Comparison of ENCODE assay signal across 9 mouse cellular contexts in the genomic region with DNA sequence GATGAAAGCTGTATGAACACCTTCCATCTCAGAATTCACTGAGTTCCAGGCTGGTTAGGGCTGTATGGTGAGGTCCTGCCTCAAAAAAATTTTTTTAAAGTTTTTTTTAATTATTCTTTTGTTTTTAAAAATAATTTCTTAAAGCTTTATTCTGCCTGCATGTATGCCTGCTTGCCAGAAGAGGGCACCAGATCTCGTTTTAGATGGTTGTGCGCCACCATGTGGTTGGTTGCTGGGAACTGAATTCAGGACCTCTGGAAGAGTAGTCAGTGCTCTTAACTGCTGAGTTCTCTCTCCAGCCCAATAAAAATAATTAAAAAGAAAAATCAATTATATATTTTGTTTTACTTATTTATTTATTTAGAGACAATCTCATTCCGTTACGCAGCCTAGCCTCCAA. TPM values are rescaled to one million over a fixed set of nuclear protein-coding genes. Genes with fewer than 3 reads are reported as not detected.
DNase-seq lines count a peak whose midpoint lies in the region; ATAC-seq lines count a peak whose summit lies in the region.
"Had no signal": no experiment of that assay in that cellular context is flagged by ENCODE, and none has a peak within 500 bp of the region (broad histone marks: within the 10 kb centered on the region; RNA-seq: fewer than 3 reads in every experiment).

No protein-coding gene starts in this region.

- 11% methylated on average over 4 of the region's 4 CpGs for WGBS in forebrain, embryonic 14.5 days
- 10% methylated on average over 4 of the region's 4 CpGs for WGBS in forebrain, embryonic 15.5 days

- H3K4me2 ChIP-seq in forebrain, embryonic 14.5 days (ENCODE audit: low read length) = no peak overlapping the region
- no peak overlapping the region for H3K4me2 ChIP-seq in forebrain, embryonic 15.5 days (replicated peaks)

- H3K27ac ChIP-seq in forebrain, embryonic 14.5 days (ENCODE audit: low read depth, low read length) = no peak overlapping the region
- H3K27ac ChIP-seq in forebrain, embryonic 15.5 days (replicated peaks) = no peak overlapping the region

- H3K4me3 ChIP-seq in forebrain, embryonic 14.5 days (ENCODE audit: low read depth, low read length) = no peak overlapping the region
- H3K4me3 ChIP-seq in forebrain, embryonic 15.5 days = no peak overlapping the region

- H3K36me3 ChIP-seq in forebrain, embryonic 14.5 days (ENCODE audit: control insufficient read depth, insufficient read depth, low read length) = no peaks in the 10 kb centered on the region
- H3K36me3 ChIP-seq in forebrain, embryonic 15.5 days = no peaks in the 10 kb centered on the region

- no peak overlapping the region for H3K9ac ChIP-seq in forebrain, embryonic 14.5 days (ENCODE audit: low read length)
- H3K9ac ChIP-seq in forebrain, embryonic 15.5 days (replicated peaks) = no peak overlapping the region

- H3K4me1 ChIP-seq in forebrain, embryonic 14.5 days (ENCODE audit: control insufficient read depth, insufficient read depth, low read length) = no peaks in the 10 kb centered on the region
- no peaks in the 10 kb centered on the region for H3K4me1 ChIP-seq in forebrain, embryonic 15.5 days

- no peak for ATAC-seq in forebrain, embryonic 14.5 days
- no peak for ATAC-seq in forebrain, embryonic 15.5 days (replicated peaks)

- H3K27me3 ChIP-seq in forebrain, embryonic 14.5 days (replicated peaks; ENCODE audit: control insufficient read depth, insufficient read depth, low read length) = no peaks in the 10 kb centered on the region
- no peaks in the 10 kb centered on the region for H3K27me3 ChIP-seq in forebrain, embryonic 15.5 days

- peak; percentile 75 for DNase-seq in forebrain, embryonic 14.5 days (ENCODE audit: low spot score)
- peak; percentile 62 for DNase-seq in right cerebral cortex, adult 18-20 months
- DNase-seq in right cerebral cortex, postnatal 36 days (ENCODE audit: low spot score in 2 of 2) = no peak
- DNase-seq in cerebellum, adult 9-10 months = peak; percentile 51
- DNase-seq in kidney, adult 9 months = peak; percentile 74
- DNase-seq in lung, postnatal 4 days = peak; percentile 62 to 78
- peak; percentile 33 to 79 for DNase-seq in thymus, postnatal 10 days (ENCODE audit: low spot score in 2 of 2)

- no peaks in the 10 kb centered on the region for H3K9me3 ChIP-seq in forebrain, embryonic 14.5 days (replicated peaks; ENCODE audit: control insufficient read depth, low read length)
- H3K9me3 ChIP-seq in forebrain, embryonic 15.5 days = no peaks in the 10 kb centered on the region

RNA-seq across cellular contexts. Expression of a gene that starts 11.8 kb away (rescaled TPM):
- 18.4 and 19.2 TPM in 2 replicates for polyA plus RNA-seq in forebrain, embryonic 14.5 days (2014; fragmentation: Nextera tagmentation; extraction: Ambion mirVana)
- polyA plus RNA-seq in forebrain, embryonic 15.5 days (2015; fragmentation: Nextera tagmentation; extraction: Ambion mirVana) = 20.2 and 21.7 TPM in 2 replicates

RNA-seq across cellular contexts. Expression of a gene that starts 31.7 kb away (rescaled TPM):
- polyA plus RNA-seq in forebrain, embryonic 14.5 days (2014; fragmentation: Nextera tagmentation; extraction: Ambion mirVana) = not detected in 2 replicates
- polyA plus RNA-seq in forebrain, embryonic 15.5 days (2015; fragmentation: Nextera tagmentation; extraction: Ambion mirVana) = not detected in 2 replicates

RNA-seq across cellular contexts. Expression of a gene that starts 43.9 kb away (rescaled TPM):
- 34.9 and 45.6 TPM in 2 replicates for polyA plus RNA-seq in forebrain, embryonic 14.5 days (2014; fragmentation: Nextera tagmentation; extraction: Ambion mirVana)
- polyA plus RNA-seq in forebrain, embryonic 15.5 days (2015; fragmentation: Nextera tagmentation; extraction: Ambion mirVana) = 48.3 and 54.8 TPM in 2 replicates

RNA-seq across cellular contexts. Expression of a gene that starts 45.2 kb away (rescaled TPM):
- 88.4 and 120 TPM in 2 replicates for polyA plus RNA-seq in forebrain, embryonic 14.5 days (2014; fragmentation: Nextera tagmentation; extraction: Ambion mirVana)
- polyA plus RNA-seq in forebrain, embryonic 15.5 days (2015; fragmentation: Nextera tagmentation; extraction: Ambion mirVana) = 69.0 and 76.3 TPM in 2 replicates

RNA-seq across cellular contexts. Expression of a gene that starts 49.6 kb away (rescaled TPM):
- polyA plus RNA-seq in forebrain, embryonic 14.5 days (2014; fragmentation: Nextera tagmentation; extraction: Ambion mirVana) = 0.66 and 0.72 TPM in 2 replicates
- polyA plus RNA-seq in forebrain, embryonic 15.5 days (2015; fragmentation: Nextera tagmentation; extraction: Ambion mirVana) = 0.41 TPM in 1 of 2 replicates, not detected in the other
- polyA plus RNA-seq: stomach, embryonic 14.5 days had no signal

Comparison
In these comparisons a context has a peak if more than half of its experiments do, and no peak if none do; other contexts are left out.
1. DNase-seq: peak in forebrain, embryonic 14.5 days (single experiment), right cerebral cortex, adult 18-20 months (single experiment), cerebellum, adult 9-10 months (single experiment), kidney, adult 9 months (single experiment), lung, postnatal 4 days (2 of 2) and thymus, postnatal 10 days (2 of 2); none in right cerebral cortex, postnatal 36 days (0 of 2).